Mouse (Mus musculus): ENCODE results near the gene Uvrag. TPM values are rescaled to one million over a fixed set of nuclear protein-coding genes. Genes with fewer than 3 reads are reported as not detected.
"Not testable (repeated sequence)": the region's sequence is repeated elsewhere in the genome, so short reads cannot be mapped to it uniquely, and the experiment has no call there.

The Uvrag gene
- polyA plus RNA-seq, 1 experiment from 2014 or later, result 9.7 TPM

DNA sequence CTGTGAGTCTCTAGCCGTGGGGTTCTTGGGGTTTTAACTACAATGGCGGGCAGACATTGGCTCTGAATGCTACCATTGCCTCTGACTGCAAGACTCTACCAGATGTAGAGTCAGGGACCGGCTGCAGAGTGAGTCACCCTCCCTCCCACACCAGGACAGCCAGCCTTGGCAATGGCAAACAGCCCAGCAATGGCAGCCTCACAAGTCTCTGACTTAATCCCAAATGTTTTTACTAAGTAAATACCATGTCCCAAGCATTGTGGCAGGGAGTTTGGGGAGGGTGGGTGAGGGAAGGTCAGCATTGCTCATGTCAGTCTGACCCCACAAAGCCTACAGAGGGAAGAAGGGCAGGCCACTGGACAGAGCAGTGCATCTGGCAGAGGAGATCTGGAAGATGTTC is 55.7 kb downstream of the Uvrag start:
- Histone ChIP-seq H3K27ac (replicated peaks) (0 out of 2 replicates have a peak overlapping the region, but pooled peaks have one; percentile 23), H3K27me3 (ENCODE audit: low read depth, poor library complexity, severe bottlenecking) (no peaks in the 10 kb centered on the region), H3K36me3 (no peaks in the 10 kb centered on the region), H3K4me1 (peaks cover 19% of the 10 kb centered on the region), H3K4me3 (no peak overlapping the region), H3K9me3 (replicated peaks) (no peaks in the 10 kb centered on the region)
- 86% methylated on average over 3 of the region's 3 CpGs for WGBS
- no peak for DNase-seq (ENCODE audit: low spot score)

DNA sequence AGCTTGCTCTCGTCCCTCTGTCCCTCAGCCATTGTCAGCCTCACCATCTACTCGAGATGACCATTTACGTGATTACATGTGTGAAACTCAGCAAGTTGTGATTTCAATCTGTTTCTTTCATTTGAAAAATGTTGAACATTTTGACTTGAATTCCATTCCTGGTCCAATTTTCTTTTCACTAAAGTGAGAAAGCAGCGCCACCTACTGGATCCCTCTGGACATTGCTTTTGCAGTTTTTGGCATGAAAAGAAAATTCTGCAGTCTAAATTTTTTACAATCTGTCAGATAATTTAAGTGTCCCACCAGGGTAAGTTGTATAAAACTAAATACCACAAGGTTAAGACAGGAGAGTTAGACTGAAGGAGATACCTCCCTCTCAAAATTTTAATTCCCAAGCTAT is 61.4 kb downstream of the Uvrag start:
- 46% methylated on average over 4 of the region's 4 CpGs for WGBS
- H3K27ac ChIP-seq (replicated peaks), result no peak overlapping the region
- DNase-seq (ENCODE audit: low spot score), result peak; percentile 38
- H3K9me3 ChIP-seq (replicated peaks), result no peaks in the 10 kb centered on the region
- H3K27me3 ChIP-seq (ENCODE audit: low read depth, poor library complexity, severe bottlenecking), result no peaks in the 10 kb centered on the region
- H3K4me3 ChIP-seq, result no peak overlapping the region
- no peaks in the 10 kb centered on the region for H3K36me3 ChIP-seq
- peaks cover 17% of the 10 kb centered on the region for H3K4me1 ChIP-seq

DNA sequence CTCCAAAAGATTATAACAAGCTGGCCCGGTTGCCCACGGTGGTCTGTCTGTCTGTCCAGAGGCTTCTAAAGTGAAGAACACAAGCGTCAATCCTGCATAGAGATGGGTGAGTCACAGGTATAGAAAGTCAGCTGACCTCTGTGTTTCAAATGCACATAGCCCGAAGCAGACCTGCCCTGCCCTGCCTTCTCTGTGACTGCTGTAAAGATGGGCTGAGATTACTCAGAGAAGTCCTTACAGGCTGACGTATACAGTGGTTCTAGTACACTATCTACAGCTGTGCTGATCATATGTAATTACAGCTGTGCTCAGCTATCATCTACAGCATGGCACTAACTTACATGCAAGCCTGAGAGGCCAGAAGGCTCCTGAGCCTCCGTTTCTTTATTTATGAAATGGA is 62.1 kb downstream of the Uvrag start:
- H3K4me1 ChIP-seq, result peaks cover 21% of the 10 kb centered on the region
- 93% methylated on average over 6 of the region's 6 CpGs for WGBS
- no peaks in the 10 kb centered on the region for H3K27me3 ChIP-seq (ENCODE audit: low read depth, poor library complexity, severe bottlenecking)
- H3K9me3 ChIP-seq (replicated peaks), result no peaks in the 10 kb centered on the region
- no peak overlapping the region for H3K4me3 ChIP-seq
- no peaks in the 10 kb centered on the region for H3K36me3 ChIP-seq
- no peak overlapping the region for H3K27ac ChIP-seq (replicated peaks)
- no peak for DNase-seq (ENCODE audit: low spot score)

DNA sequence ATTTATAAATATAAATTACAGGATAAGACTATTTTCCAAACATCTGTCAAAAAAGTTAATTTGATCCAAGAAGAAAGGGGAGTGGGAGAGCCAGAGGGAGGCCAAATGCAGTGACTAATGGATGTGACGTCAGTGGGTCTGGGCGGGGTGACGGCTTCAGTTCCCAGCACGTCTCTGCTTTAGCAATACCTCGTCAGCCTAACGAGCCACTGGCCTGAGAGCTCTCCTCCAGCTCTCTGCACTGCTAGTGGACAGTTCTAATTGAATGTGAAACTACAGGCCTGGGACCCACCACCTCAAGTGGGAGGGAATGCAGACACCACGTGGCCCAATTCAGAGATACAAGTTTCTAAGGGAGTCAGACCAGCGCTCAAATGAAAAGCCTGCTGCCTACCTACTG is 63.7 kb downstream of the Uvrag start:
- H3K4me1 ChIP-seq, result peaks cover 24% of the 10 kb centered on the region
- no peaks in the 10 kb centered on the region for H3K27me3 ChIP-seq (ENCODE audit: low read depth, poor library complexity, severe bottlenecking)
- no peak overlapping the region for H3K27ac ChIP-seq (replicated peaks)
- 85% methylated on average over 8 of the region's 8 CpGs for WGBS
- DNase-seq (ENCODE audit: low spot score), result no peak
- H3K36me3 ChIP-seq, result no peaks in the 10 kb centered on the region
- H3K9me3 ChIP-seq (replicated peaks), result no peaks in the 10 kb centered on the region
- H3K4me3 ChIP-seq, result no peak overlapping the region

DNA sequence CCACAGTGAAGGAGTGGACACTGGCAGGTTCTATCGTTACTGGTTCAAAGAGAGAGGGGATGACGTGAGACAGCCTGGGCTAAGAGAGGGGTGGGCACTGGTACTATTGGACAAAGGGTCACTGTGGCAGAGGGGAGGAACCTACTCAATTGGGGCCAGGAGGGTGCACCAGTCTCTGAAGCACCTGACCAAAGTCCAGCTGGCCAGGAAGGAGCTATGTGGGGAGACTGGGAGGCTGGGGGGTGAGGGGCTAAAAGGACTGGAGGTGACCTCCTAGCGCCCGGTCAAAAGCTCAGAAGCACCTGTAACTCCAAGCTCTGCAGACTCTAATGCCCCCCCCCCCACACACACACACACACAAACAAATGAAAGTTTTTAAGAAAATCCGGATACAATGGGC is 65.8 kb downstream of the Uvrag start:
- WGBS, result 84% methylated on average over 5 of the region's 5 CpGs
- DNase-seq (ENCODE audit: low spot score), result no peak
- Histone ChIP-seq H3K27me3 (ENCODE audit: low read depth, poor library complexity, severe bottlenecking) (no peaks in the 10 kb centered on the region), H3K36me3 (no peaks in the 10 kb centered on the region), H3K4me1 (peaks cover 27% of the 10 kb centered on the region), H3K4me3 (no peak overlapping the region), H3K9me3 (replicated peaks) (no peaks in the 10 kb centered on the region), H3K27ac (replicated peaks) (no peak overlapping the region)

DNA sequence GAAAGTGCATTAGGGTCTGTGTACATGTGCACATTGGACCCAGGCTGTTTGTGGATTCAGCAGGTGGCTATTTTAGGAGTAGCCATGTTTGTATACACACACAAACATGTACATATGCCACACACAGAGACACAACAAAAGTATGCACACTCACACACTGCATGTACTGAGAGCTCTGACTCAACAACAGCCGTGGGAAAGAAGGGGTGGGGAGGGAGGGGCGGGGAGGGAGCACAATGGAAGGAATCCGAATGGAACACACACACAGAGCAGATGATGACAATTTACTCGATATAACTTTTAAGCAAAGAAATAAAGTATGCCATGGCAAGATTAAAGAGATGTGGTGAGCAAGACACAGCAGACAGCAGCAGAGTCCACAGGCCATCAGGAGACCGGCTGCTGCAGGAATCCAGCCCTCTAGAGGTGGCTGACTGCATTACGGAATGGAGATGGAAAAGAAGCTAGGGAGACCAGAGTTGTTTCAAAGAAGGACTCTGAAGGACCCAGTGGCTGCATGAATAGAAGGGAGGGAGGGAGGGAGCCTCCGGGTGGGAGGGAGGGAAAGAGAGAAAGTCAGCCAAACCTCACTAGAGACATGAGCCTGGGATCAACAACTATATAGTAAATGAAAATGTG is 67.1 kb downstream of the Uvrag start:
- H3K27ac ChIP-seq (replicated peaks), result no peak overlapping the region
- no peaks in the 10 kb centered on the region for H3K27me3 ChIP-seq (ENCODE audit: low read depth, poor library complexity, severe bottlenecking)
- H3K9me3 ChIP-seq (replicated peaks), result no peaks in the 10 kb centered on the region
- DNase-seq (ENCODE audit: low spot score), result peak; percentile 64
- H3K36me3 ChIP-seq, result no peaks in the 10 kb centered on the region
- no peak overlapping the region for H3K4me3 ChIP-seq
- WGBS, result 31% methylated on average over 7 of the region's 7 CpGs
- H3K4me1 ChIP-seq, result peaks cover 27% of the 10 kb centered on the region

DNA sequence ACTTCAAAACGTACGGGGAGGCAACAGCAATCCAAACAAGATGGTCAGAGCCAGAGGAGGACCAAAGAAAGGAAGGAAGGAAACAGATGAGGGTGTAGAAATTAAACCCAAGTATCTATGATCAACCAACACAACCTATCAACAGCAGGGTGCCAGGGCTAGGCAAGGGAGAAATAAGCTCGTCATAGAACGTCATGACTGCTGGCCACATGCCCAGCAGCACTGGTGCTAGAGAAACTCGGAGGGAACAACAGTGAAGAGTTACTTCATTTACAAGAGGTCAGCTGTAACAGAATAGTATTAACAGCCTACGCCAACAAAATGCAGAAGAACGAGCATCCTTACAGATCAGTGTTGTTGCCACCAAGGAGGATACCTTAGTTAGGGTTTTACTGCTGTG is 73.2 kb downstream of the Uvrag start:
- no peak for DNase-seq (ENCODE audit: low spot score)
- H3K4me1 ChIP-seq, result peaks cover 17% of the 10 kb centered on the region
- no peak overlapping the region for H3K4me3 ChIP-seq
- H3K36me3 ChIP-seq, result no peaks in the 10 kb centered on the region
- H3K9me3 ChIP-seq (replicated peaks), result no peaks in the 10 kb centered on the region
- H3K27ac ChIP-seq (replicated peaks), result no peak overlapping the region
- no peaks in the 10 kb centered on the region for H3K27me3 ChIP-seq (ENCODE audit: low read depth, poor library complexity, severe bottlenecking)
- WGBS, result 85% methylated on average over 7 of the region's 7 CpGs

DNA sequence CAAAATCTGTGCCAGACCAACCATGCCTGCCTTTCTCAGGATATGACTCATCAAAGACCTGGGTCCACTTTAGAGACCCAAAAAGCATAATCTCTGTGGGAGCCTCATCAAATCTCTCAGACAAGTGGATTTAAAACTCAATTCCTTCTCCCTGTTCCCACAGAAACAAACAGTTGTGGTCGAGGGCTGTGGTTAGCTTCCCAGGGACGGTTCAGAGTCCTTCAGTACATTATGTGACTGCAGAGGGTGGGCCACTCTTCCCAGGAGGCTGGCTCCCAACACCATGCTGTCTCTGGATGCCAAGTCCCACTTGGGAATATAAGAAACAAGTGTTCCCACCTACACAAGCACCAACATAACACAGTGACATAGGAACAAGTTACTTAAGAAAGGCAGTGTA is 75.0 kb downstream of the Uvrag start:
- no peak for DNase-seq (ENCODE audit: low spot score)
- H3K27me3 ChIP-seq (ENCODE audit: low read depth, poor library complexity, severe bottlenecking), result no peaks in the 10 kb centered on the region
- no peak overlapping the region for H3K4me3 ChIP-seq
- no peaks in the 10 kb centered on the region for H3K36me3 ChIP-seq
- peaks cover 18% of the 10 kb centered on the region for H3K4me1 ChIP-seq
- H3K9me3 ChIP-seq (replicated peaks), result no peaks in the 10 kb centered on the region
- WGBS, result 26% methylated on average over 2 of the region's 2 CpGs
- no peak overlapping the region; the same call in 1 of the 2 replicates for H3K27ac ChIP-seq (replicated peaks)

DNA sequence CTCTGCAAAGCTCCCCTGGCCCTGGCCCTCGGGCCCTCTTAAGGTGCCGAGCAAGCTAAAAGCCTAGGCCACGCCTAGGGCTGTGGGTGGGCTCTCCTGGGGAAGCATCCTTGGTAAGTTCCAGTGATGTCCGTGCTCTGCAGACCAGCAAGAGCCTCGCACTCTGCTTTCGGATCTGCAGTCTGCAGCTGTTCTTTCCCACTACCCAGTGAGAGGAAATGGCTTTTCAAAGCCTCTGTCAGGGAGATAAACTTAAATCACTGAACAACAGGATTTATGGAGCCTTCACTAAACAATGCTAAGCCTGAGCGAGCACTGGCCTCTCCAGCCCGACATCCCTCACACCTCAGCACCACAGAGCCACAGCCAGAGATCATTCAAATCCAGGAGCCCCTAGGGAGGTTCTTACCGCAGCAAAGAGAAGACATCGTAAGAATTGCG is 75.5 kb downstream of the Uvrag start:
- H3K4me1 ChIP-seq, result peaks cover 18% of the 10 kb centered on the region
- H3K36me3 ChIP-seq, result no peaks in the 10 kb centered on the region
- no peaks in the 10 kb centered on the region for H3K9me3 ChIP-seq (replicated peaks)
- peak; percentile 28 for DNase-seq (ENCODE audit: low spot score)
- 5% methylated on average over 11 of the region's 11 CpGs for WGBS
- no peak overlapping the region for H3K4me3 ChIP-seq
- no peaks in the 10 kb centered on the region for H3K27me3 ChIP-seq (ENCODE audit: low read depth, poor library complexity, severe bottlenecking)
- peak overlapping the region; percentile 59; the same call in 1 of the 2 replicates for H3K27ac ChIP-seq (replicated peaks)

DNA sequence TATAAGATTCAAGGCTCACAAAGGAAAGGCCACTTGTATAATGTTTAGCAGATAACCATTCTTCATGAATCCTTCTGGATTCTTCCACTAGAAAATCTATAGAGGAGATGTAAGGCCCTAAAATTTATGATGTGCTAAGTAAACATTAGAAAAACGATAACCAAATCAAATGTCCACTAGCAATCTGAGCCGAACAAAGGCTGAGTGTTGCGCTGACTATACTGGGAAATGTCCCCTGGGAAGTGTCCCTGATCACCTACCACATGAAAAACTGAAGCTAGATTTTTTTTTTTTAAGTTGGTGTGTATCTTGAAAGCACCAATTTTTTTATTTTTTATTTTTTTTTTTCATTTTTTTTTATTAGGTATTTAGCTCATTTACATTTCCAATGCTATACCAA is 76.1 kb downstream of the Uvrag start:
- 78% methylated on average over 3 of the region's 3 CpGs for WGBS

DNA sequence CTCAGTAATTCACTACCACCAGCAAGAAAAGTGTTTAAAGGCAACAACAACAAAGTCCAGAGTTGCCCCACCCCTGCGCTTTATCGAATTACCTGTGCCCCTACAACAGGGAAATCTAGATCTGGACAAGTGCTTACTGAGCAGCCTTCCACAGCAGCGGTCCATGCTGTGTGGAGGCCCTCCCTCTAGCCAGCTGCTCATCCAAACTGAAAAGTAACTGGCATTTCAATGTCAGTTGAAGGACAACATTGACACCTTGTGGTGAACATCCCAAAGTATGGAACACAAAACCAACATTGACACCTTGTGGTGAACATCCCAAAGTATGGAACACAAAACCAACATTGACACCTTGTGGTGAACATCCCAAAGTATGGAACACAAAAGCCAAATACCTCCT is 78.7 kb downstream of the Uvrag start:
- WGBS, result 86% methylated on average over 3 of the region's 3 CpGs
- not testable (repeated sequence) for DNase-seq (ENCODE audit: low spot score); H3K36me3 ChIP-seq

More for the DNA sequence above, 76.1 kb downstream of the Uvrag start:
- H3K36me3 ChIP-seq, result no peaks in the 10 kb centered on the region
- DNase-seq (ENCODE audit: low spot score), result no peak
- H3K9me3 ChIP-seq (replicated peaks), result no peaks in the 10 kb centered on the region
- H3K4me3 ChIP-seq, result no peak overlapping the region
- no peak overlapping the region for H3K27ac ChIP-seq (replicated peaks)
- H3K27me3 ChIP-seq (ENCODE audit: low read depth, poor library complexity, severe bottlenecking), result no peaks in the 10 kb centered on the region
- peaks cover 18% of the 10 kb centered on the region for H3K4me1 ChIP-seq

DNA sequence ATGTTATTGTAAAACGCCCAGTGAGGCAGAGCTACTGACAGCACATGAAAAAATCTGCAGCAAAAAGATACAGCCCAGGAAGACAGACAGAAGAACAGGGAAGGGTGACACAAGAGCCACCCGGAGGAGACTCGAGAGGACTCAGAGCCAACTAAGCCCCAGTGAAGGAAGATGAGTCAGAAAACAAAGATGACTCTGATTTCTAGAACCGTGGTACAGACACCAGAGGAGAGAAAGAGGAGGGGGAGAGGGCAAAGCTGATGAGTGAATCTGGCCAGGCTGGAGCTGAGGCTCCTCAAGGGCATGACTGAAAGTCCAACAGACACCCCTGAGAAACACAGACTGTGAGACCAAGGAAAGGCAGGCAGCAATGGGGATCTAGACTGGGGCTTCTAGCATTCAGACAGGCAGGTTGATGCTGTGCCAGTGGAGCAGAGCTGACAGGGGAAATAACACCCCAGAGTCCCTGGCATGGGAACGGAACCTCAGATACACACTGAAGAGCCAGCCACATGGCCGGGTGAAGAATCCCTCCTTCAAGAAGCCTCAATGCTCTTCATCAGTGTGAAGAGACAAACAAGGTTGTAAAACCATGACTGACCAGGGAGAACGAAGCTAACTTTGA is 79.8 kb downstream of the Uvrag start:
- H3K4me3 ChIP-seq, result no peak overlapping the region
- H3K9me3 ChIP-seq (replicated peaks), result no peaks in the 10 kb centered on the region
- H3K36me3 ChIP-seq, result no peaks in the 10 kb centered on the region
- WGBS, result 91% methylated on average over 7 of the region's 7 CpGs
- no peak for DNase-seq (ENCODE audit: low spot score)
- no peaks in the 10 kb centered on the region for H3K27me3 ChIP-seq (ENCODE audit: low read depth, poor library complexity, severe bottlenecking)
- H3K27ac ChIP-seq (replicated peaks), result 0 out of 2 replicates have a peak overlapping the region, but pooled peaks have one; percentile 17
- H3K4me1 ChIP-seq, result peaks cover 17% of the 10 kb centered on the region

More for the DNA sequence above, 78.7 kb downstream of the Uvrag start:
- H3K4me3 ChIP-seq; H3K9me3 ChIP-seq (replicated peaks); H3K27ac ChIP-seq (replicated peaks); H3K27me3 ChIP-seq (ENCODE audit: low read depth, poor library complexity, severe bottlenecking): not testable (repeated sequence)
- peaks cover 18% of the 10 kb centered on the region for H3K4me1 ChIP-seq

DNA sequence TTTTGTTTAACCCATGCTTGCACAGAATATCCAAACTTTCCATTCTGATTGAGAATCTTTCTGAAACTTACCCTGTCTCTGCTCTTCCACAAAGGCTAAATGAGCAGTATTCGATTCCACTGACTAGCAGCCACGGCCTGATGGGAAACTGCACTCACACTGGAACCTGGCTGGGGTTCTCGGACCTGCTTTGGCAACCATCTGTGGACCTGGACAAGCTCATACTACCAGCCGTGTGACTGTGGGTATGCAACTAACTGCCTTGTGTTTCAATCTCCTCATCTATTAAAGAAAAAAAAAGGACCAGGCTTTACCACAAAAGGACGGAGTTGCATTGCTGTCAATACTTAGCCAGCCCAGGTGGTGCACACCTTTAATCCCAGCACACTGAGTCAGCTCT is 80.5 kb downstream of the Uvrag start:
- Histone ChIP-seq H3K4me3 (no peak overlapping the region), H3K36me3 (no peaks in the 10 kb centered on the region), H3K27me3 (ENCODE audit: low read depth, poor library complexity, severe bottlenecking) (no peaks in the 10 kb centered on the region), H3K9me3 (replicated peaks) (no peaks in the 10 kb centered on the region), H3K4me1 (peaks cover 10% of the 10 kb centered on the region), H3K27ac (replicated peaks) (no peak overlapping the region)
- no peak for DNase-seq (ENCODE audit: low spot score)
- 92% methylated on average over 5 of the region's 5 CpGs for WGBS
